Mouse (Mus musculus) bone marrow, adult 2 months (tissue): ENCODE data around the gene Golt1a.

Source experiments
- CTCF ChIP-seq: fragments of 200-500 bp; IDR thresholded peaks from 2 replicates; pipeline ENCODE4 v1.5.1; 2011; ENCODE audit warnings: low read length, control low read depth; ENCODE audit not compliant: control insufficient read depth, insufficient read depth
- POLR2A ChIP-seq: fragments of 200-500 bp; IDR thresholded peaks from 2 replicates; pipeline ENCODE4 v1.6.1; 2011; ENCODE audit warnings: low read depth, mild to moderate bottlenecking, control low read depth, low read length, borderline replicate concordance; ENCODE audit not compliant: control insufficient read depth

- TF ChIP-seq CTCF = no peak
- no peak for TF ChIP-seq POLR2A
These were observed 36.9 kb downstream of the Golt1a start for GRCm38 (mm10) chr1:133346531-133346930.
